Mouse (Mus musculus): Measurements from ENCODE around the gene 1700003E16Rik. TPM values are rescaled to one million over a fixed set of nuclear protein-coding genes. Genes with fewer than 3 reads are reported as not detected.

Gene 1700003E16Rik
- polyA plus RNA-seq, 1 experiment from 2014 or later: 3.8 TPM

DNA sequence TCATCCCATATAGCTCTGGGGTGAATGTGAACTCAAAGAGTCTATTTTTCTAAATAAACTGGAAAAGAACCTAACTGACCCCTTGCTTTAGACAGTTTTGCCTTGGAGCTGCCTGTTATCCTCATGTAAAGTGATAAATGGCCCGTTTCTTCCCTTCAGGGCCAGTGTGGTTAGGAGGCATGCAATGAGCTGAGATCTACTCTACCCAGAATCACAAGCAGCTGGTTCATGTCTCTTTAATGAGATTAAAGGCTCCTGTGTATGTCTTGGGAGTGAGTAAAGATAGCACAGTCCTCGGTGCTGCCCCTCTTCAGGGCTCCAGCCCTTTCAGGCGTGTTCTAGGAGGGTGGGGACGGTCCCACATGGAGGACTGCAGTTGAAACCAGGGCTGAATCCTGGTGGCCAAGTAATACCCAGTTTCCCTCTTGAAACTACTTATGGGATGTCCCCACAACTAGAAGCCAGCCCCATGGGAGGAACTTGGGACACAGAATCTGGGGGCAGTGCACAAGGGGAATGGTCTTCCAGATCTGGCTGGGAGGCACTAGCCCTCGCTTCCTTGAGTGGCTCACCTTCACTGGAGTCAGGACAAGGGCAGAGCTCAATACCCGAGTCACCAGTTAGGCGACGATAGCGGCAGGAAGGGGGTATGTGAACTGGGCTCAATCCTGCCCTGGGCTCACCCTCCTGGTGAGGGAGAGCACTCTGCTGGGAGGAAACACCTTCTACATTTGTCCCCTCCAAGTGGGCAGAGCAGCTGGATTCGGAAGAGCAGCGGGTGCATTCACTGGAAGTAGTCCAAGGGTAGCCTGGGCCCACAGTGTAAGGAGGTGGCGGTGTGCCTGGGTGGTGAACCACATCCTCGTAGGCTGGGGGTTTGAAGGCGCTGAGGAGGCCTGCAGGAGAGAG, 37.1 kb upstream of the 1700003E16Rik start:
- Histone ChIP-seq H3K36me3 (peaks cover 33% of the 10 kb centered on the region), H3K4me3 (peak overlapping the region; percentile 77; the same call in 1 of the 2 replicates), H3K4me1 (peaks cover 56% of the 10 kb centered on the region), H3K27ac (no peak overlapping the region; the same call in 1 of the 2 replicates), H3K4me2 (replicated peaks) (peak overlapping the region; percentile 91), H3K27me3 (no peaks in the 10 kb centered on the region), H3K9me3 (no peaks in the 10 kb centered on the region), H3K9ac (peak overlapping the region; percentile 95)
- no peak for ATAC-seq (ENCODE audit: low FRiP score, low read depth)
- 87% methylated on average over 14 of the region's 14 CpGs for WGBS

DNA sequence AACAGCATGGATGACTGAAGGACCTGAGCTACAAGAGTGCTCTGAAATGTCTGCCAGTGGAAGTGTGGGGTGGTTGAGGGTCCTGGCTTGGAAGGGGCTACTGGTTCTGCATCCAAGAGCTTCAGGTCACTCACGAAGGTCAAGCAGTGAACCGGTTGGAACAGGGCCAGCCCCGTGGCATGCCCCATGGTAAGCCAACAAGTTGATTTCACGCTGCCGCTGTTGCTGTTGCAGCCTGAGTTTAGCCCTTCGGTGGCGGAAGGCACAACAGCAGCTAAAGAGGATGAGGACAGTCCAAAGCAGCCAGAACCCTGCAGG, 36.5 kb upstream of the 1700003E16Rik start:
- Histone ChIP-seq H3K9ac (peak overlapping the region; percentile 95), H3K9me3 (no peaks in the 10 kb centered on the region), H3K4me1 (peaks cover 57% of the 10 kb centered on the region), H3K27ac (0 out of 2 replicates have a peak overlapping the region, but pooled peaks have one; percentile 92), H3K27me3 (no peaks in the 10 kb centered on the region), H3K4me2 (replicated peaks) (peak overlapping the region; percentile 91), H3K36me3 (peaks cover 33% of the 10 kb centered on the region), H3K4me3 (peak overlapping the region; percentile 77)
- 82% methylated on average over 7 of the region's 7 CpGs for whole genome bisulfite sequencing
- ATAC-seq (ENCODE audit: low FRiP score, low read depth): no peak

DNA sequence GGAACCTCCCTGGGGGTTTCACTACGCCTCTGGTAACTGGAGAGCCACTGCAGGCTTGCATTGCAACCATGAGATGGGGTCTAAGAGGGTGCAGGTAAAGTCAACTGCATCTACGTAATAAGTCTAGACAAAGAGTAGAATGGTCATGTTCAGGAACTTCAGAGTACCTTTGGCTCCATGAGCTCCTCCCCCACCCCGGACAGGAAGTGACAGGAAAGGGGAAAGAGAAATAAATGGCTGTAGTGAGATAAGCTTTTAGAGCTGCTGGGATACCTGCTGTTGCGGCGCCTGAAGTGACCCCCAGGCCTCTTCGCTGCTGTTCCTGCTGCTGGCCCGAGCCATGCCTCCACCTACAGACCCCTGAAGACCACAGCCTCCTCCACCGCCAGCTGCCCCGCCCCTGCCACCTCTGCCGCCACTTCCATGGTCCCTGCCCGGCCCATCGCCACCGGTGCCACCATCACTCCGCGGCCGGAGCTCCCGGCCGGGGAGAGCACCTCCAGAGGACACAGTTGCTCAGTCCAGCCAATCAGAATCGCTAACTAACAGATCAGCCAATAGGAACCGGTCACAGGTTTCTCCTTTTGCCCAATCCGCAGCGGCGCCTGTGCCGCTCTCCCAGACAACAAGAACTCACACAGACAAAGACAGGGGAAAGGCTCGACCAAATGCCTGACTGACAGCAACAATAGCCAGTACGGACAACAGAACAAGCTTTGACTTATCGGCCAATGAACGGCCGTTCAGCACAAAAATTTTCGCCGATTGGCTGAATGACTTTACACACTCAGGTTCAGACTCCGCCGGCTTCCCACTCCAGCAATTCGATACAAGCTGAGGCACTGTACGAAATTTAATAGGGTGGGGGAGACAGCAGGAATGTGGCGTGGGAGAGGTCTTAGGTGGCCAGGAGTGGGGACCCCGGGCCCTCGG, 35.0 kb upstream of the 1700003E16Rik start, which contains the start of gene Wbp1:
Gene Wbp1, minus strand, starts transcription at position 630 of the 933 bp plus-strand sequence.
- peak within 1 kb of the TSS; percentile 77 for H3K4me3 ChIP-seq
- no peaks in the 10 kb centered on the region for H3K27me3 ChIP-seq
- peak within 1 kb of the TSS; percentile 94 for H3K4me2 ChIP-seq (replicated peaks)
- no peaks in the 10 kb centered on the region for H3K9me3 ChIP-seq
- peaks cover 51% of the 10 kb centered on the region for H3K4me1 ChIP-seq
- peak; percentile 95 for ATAC-seq (ENCODE audit: low FRiP score, low read depth)
- H3K27ac ChIP-seq: peak within 1 kb of the TSS; percentile 99
- WGBS: under 1% methylated on average over 38 of the region's 38 CpGs
- H3K9ac ChIP-seq: peak within 1 kb of the TSS; percentile 95
- H3K36me3 ChIP-seq: peaks cover 33% of the 10 kb centered on the region

DNA sequence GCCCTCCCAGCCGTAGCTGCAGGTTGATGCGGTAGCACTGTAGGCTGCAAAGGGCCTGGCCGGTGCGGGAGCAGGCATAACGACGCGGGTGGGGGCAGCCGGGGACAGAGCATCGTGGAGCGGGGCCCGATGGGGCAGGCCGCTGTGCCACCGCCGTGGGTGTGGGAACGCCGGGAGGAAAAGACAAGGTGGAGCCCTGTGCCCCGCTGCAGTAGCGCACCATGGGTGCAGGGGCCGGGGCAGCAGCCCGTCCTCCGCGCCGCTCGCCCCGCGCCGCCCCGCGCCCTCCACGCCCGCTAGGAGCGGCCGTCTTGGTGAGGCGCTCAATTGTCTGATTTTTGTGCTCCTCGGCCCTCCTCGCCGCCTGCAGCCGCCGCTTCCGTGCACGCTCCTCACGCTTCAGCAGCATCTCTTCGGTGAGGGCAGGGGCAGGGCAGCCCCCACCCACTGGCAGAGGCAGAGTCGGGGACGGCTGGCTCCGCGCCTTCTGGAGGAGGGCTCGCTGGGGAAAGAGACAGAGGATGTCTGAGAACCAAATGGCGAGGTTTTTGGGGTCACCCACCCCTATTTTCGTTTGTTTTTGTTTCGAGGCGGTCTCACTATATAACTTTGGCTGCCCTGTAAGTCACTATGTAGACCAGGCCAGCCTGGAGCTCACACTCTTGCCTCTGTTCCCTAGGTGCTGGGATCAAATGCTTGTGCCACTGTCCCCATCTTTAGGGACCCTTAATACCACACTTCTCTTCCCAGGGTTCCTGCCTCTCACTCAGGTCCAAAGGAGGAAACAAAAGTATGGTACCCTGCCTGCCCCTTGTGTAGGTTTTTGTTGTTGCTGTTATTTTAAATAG, 34.1 kb upstream of the 1700003E16Rik start:
- H3K27ac ChIP-seq: peak overlapping the region; percentile 99
- peak overlapping the region; percentile 95 for H3K9ac ChIP-seq
- ATAC-seq (ENCODE audit: low FRiP score, low read depth): peak; percentile 0; the same call in 1 of the 2 replicates
- H3K4me2 ChIP-seq (replicated peaks): peak overlapping the region; percentile 94
- H3K36me3 ChIP-seq: peaks cover 28% of the 10 kb centered on the region
- peak overlapping the region; percentile 77 for H3K4me3 ChIP-seq
- H3K27me3 ChIP-seq: no peaks in the 10 kb centered on the region
- H3K4me1 ChIP-seq: peaks cover 42% of the 10 kb centered on the region
- H3K9me3 ChIP-seq: no peaks in the 10 kb centered on the region
- under 1% methylated on average over 51 of the region's 52 CpGs for WGBS

DNA sequence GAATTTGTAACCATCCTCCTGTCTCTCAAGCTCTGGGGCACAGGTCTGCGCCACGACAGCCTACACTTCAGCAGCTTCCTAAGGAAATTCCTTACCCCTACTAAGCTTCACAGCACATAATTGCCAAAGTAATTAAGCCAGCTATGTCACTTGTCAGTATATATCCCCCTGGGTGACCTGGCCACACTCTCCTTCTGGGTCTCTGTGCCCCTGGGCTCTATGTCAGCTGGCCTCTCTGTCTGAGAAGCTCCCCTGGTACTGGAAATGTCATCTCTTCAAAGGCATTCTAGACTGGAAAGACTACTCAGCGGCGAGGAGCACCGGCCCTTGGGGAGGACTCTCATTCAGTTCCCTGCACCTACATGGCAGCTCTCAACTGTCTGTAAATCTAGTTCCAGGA, 33.2 kb upstream of the 1700003E16Rik start:
- Histone ChIP-seq H3K4me3 (peak overlapping the region; percentile 77), H3K27me3 (no peaks in the 10 kb centered on the region), H3K4me1 (peaks cover 40% of the 10 kb centered on the region), H3K27ac (0 out of 2 replicates have a peak overlapping the region, but pooled peaks have one; percentile 99), H3K9ac (peak overlapping the region; percentile 95), H3K4me2 (replicated peaks) (peak overlapping the region; percentile 94), H3K9me3 (no peaks in the 10 kb centered on the region), H3K36me3 (peaks cover 19% of the 10 kb centered on the region)
- ATAC-seq (ENCODE audit: low FRiP score, low read depth): no peak
- WGBS: 84% methylated on average over 5 of the region's 5 CpGs

DNA sequence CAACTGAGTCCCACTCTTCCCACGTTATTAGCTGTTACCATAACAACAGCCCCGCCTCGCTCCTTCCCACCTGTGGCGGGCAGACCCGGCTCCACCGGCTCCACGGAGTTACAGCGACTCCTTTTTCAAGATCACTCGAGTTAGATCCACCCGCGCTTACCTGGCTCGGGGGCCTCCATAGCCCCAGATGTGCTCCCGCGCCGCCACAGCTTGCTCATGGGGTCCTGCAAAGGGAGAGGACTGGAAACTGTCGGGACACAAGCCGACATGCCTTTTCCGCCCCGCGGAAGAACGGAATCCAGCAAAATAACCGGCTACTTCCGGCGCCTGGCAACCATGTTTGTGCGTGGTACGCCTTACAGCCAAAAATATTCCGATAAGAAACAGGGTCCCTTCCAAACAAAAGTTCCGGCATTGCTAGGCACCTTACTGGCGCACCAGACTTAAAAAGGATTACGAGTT, 31.3 kb upstream of the 1700003E16Rik start:
- Histone ChIP-seq H3K27ac (peak overlapping the region; percentile 67; the same call in 1 of the 2 replicates), H3K4me2 (replicated peaks) (peak overlapping the region; percentile 94), H3K9me3 (no peaks in the 10 kb centered on the region), H3K4me1 (peaks cover 33% of the 10 kb centered on the region), H3K9ac (peak overlapping the region; percentile 79), H3K27me3 (no peaks in the 10 kb centered on the region), H3K4me3 (peak overlapping the region; percentile 76), H3K36me3 (peaks cover under 1% of the 10 kb centered on the region; the same call in 1 of the 2 replicates)
- WGBS: under 1% methylated on average over 30 of the region's 30 CpGs
- peak; percentile 29; the same call in 1 of the 2 replicates for ATAC-seq (ENCODE audit: low FRiP score, low read depth)

DNA sequence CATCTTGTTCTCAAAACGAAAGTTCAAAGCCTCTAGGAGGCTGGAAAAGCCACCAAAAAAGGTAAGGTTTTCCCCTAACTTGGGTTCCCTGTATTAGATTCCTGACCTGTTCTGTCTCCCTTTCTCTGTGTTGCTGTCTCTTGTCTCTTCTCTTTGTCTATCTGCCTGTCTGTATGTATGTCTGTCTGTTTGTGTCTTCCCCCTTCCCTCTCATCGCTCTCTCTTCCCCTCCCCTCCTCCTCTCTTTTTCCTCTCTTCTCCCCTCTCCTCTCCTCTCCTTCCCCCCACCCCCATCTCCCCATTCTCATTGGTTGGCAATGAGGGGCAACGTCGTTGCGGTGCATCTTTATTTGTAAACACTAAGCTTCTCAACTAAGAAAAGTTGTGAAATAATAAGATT, 30.9 kb upstream of the 1700003E16Rik start, which contains the start of gene Ino80b:
Gene Ino80b, minus strand, starts transcription at position 101 of the 400 bp plus-strand sequence.
- peak within 1 kb of the TSS; percentile 94 for H3K4me2 ChIP-seq (replicated peaks)
- no peaks in the 10 kb centered on the region for H3K36me3 ChIP-seq
- H3K9me3 ChIP-seq: no peaks in the 10 kb centered on the region
- WGBS: 24% methylated on average over 5 of the region's 5 CpGs
- H3K27me3 ChIP-seq: no peaks in the 10 kb centered on the region
- peaks cover 29% of the 10 kb centered on the region for H3K4me1 ChIP-seq
- peak within 1 kb of the TSS; percentile 67; the same call in 1 of the 2 replicates for H3K27ac ChIP-seq
- peak within 1 kb of the TSS; percentile 76 for H3K4me3 ChIP-seq
- no peak for ATAC-seq (ENCODE audit: low FRiP score, low read depth)
- peak within 1 kb of the TSS; percentile 79 for H3K9ac ChIP-seq

DNA sequence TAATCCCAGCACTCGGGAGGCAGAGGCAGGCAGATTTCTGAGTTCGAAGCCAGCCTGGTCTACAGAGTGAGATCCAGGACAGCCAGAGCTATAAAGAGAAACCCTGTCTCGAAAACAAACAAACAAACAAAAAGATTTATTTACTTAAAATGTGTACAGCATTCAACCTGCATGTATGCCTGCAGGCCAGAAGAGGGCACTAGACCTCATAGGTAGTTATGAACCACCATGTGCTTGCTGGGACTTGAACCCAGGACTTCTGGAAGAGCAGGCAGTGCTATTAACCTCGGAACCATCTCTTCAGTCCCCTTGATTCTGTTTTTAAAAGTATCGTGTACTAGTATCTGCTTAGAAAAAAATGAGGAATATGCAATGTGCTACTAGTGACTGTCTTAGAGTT, 28.8 kb upstream of the 1700003E16Rik start:
- no peaks in the 10 kb centered on the region for H3K36me3 ChIP-seq
- H3K9me3 ChIP-seq: no peaks in the 10 kb centered on the region
- no peak overlapping the region for H3K4me3 ChIP-seq
- H3K27ac ChIP-seq: no peak overlapping the region
- no peak for ATAC-seq (ENCODE audit: low FRiP score, low read depth)
- H3K4me1 ChIP-seq: peaks cover 21% of the 10 kb centered on the region
- no peaks in the 10 kb centered on the region for H3K27me3 ChIP-seq
- no peak overlapping the region for H3K9ac ChIP-seq
- no peak overlapping the region for H3K4me2 ChIP-seq (replicated peaks)
- WGBS: 97% methylated on average over 5 of the region's 5 CpGs

DNA sequence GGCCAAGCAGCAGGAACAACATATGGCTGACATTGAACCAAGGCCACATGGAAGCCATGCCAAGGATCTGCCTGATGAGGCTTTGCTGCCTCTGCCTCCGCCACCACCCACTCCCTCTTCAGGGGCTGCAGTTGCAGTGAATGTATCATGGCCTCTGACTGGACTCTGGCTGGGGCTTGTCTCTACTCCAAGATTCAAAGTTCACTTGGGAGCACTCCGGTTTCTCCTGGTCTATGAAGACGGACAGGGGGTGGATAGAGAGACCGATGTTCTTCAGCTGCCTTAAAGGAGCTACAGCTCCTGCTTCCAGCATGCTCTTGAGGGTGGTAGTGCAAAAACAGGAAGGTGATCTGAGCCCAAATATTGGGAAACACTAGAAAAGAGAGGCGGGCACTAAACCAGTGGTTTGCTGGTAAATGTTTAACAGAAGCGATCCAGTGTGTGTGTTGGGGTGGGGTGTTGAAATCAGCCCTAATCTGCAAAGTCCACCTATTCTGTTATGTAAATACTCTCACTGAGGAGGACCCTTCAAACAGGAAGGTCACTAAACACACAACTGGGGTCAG, 24.7 kb upstream of the 1700003E16Rik start:
- Histone ChIP-seq H3K36me3 (no peaks in the 10 kb centered on the region), H3K27me3 (no peaks in the 10 kb centered on the region), H3K9ac (no peak overlapping the region), H3K4me2 (replicated peaks) (no peak overlapping the region), H3K4me3 (no peak overlapping the region), H3K9me3 (no peaks in the 10 kb centered on the region), H3K27ac (no peak overlapping the region), H3K4me1 (peaks cover 16% of the 10 kb centered on the region)
- WGBS: 74% methylated on average over 6 of the region's 6 CpGs
- no peak for ATAC-seq (ENCODE audit: low FRiP score, low read depth)

DNA sequence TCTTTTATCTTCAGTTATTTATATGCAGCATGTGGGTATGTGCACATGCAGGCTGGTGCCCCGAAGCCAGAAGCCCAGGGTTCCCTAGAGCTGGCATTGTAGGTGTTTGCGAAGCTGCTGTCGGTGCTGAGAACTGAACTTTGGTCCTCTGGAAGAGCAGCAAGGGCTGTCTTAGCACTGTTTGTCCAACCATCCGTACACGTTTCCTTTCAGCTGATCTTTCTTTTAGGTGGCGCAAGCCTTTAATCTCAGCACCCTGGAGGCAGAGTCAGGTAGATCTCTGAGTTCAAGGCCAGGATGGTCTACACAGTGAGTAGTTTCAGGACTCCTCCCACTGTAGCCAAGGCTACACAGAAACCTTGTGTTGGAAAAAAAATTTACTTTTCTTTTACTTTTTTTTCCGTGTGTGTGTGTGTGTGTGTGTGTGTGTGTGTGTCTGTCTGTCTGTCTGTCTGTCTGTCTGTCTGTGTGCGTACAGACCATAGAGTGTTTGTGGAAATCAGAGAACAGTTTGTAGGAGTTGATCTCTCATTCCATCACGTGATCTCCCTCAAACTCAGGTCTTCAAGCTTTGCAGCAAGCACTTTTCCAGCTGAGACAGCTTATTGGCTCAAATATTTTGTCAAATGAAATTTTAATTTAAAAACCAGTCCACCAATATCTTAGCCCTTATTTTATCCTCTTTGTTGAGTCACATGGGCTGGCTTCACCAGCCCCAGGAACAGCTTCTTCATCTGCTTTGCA, 23.9 kb upstream of the 1700003E16Rik start:
- no peaks in the 10 kb centered on the region for H3K27me3 ChIP-seq
- H3K4me2 ChIP-seq (replicated peaks): no peak overlapping the region
- H3K4me3 ChIP-seq: no peak overlapping the region
- H3K9ac ChIP-seq: no peak overlapping the region
- H3K36me3 ChIP-seq: no peaks in the 10 kb centered on the region
- no peak overlapping the region for H3K27ac ChIP-seq
- 85% methylated on average over 9 of the region's 9 CpGs for WGBS
- no peaks in the 10 kb centered on the region for H3K9me3 ChIP-seq
- H3K4me1 ChIP-seq: peaks cover 16% of the 10 kb centered on the region
- no peak for ATAC-seq (ENCODE audit: low FRiP score, low read depth)

Data from limb, embryonic 13.5 days (tissue).